Mouse (Mus musculus) intestine, embryonic 14.5 days (tissue): ENCODE measurements around the gene Ugt1a7c. TPM values are rescaled to one million over a fixed set of nuclear protein-coding genes. Genes with fewer than 3 reads are reported as not detected.
"Not testable (repeated sequence)": the region's sequence is repeated elsewhere in the genome, so short reads cannot be mapped to it uniquely, and the experiment has no call there.

ENCODE experiments used
- ATAC-seq: fragments of 200-750 bp; cut with Nextera tagmentation; replicated peaks from 2 replicates; pipeline ENCODE4 v1.8.0; 2017; ENCODE audit warnings: low read depth, moderate number of reproducible peaks, moderate TSS enrichment, moderate library complexity; ENCODE audit not compliant: low FRiP score, low TSS enrichment
- DNase-seq: peaks from one replicate; pipeline ENCODE4 v3.0.0-alpha.2; 2018; ENCODE audit warnings: low spot score
- H3K27ac ChIP-seq: fragments of 300-500 bp; sonication (generic); 2 replicates; pipeline ENCODE4 v1.5.1; 2014; ENCODE audit warnings: low read depth, mild to moderate bottlenecking, control low read depth
- H3K27me3 ChIP-seq: fragments of 300-500 bp; sonication (generic); replicated peaks from 2 replicates; pipeline ENCODE4 v1.6.1; 2014; ENCODE audit warnings: low read length, control low read depth; ENCODE audit not compliant: control insufficient read depth, insufficient read depth
- H3K36me3 ChIP-seq: fragments of 300-500 bp; sonication (generic); 2 replicates; pipeline ENCODE4 v1.6.1; 2014; ENCODE audit warnings: low read length, control low read depth; ENCODE audit not compliant: control insufficient read depth, insufficient read depth
- H3K4me1 ChIP-seq: fragments of 300-500 bp; sonication (generic); replicated peaks from 2 replicates; pipeline ENCODE4 v1.6.1; 2014; ENCODE audit warnings: low read length, control low read depth, mixed read lengths; ENCODE audit not compliant: control insufficient read depth, insufficient read depth
- H3K4me2 ChIP-seq: fragments of 300-500 bp; sonication (generic); 2 replicates; pipeline ENCODE4 v1.6.1; 2014; ENCODE audit warnings: low read length
- H3K4me3 ChIP-seq: fragments of 300-500 bp; sonication (generic); 2 replicates; pipeline ENCODE4 v1.5.1; 2014; ENCODE audit warnings: low read depth, low read length, control low read depth, mixed read lengths
- H3K9ac ChIP-seq: fragments of 300-500 bp; sonication (generic); 2 replicates; pipeline ENCODE4 v1.6.1; 2014; ENCODE audit warnings: mild to moderate bottlenecking, low read length
- H3K9me3 ChIP-seq: fragments of 300-500 bp; sonication (generic); 2 replicates; pipeline ENCODE4 v1.6.1; 2016; ENCODE audit warnings: low read length, control low read depth; ENCODE audit not compliant: control insufficient read depth
- WGBS: fragments of 180-500 bp; shearing (Covaris S2); extraction: QIAGEN DNeasy Blood & Tissue Kit; methylation state at CpG from one replicate; pipeline ENCODE4 v1.1.7; 2014; 5-methylcytosine and 5-hydroxymethylcytosine counted together
- polyA plus RNA-seq: library from polyadenylated mRNA; unstranded; fragments of >200 nt; fragmentation: Nextera tagmentation; extraction: Ambion mirVana; gene quantifications from 2 replicates; pipeline ENCODE4 v1.2.1, GENCODE M21; 2014

Ugt1a7c gene
- polyA plus RNA-seq, 1 experiment from 2014 or later: 17.4 TPM

- no peaks in the 10 kb centered on the region for H3K4me1 ChIP-seq
- H3K36me3 ChIP-seq: no peaks in the 10 kb centered on the region
- no peaks in the 10 kb centered on the region for H3K9me3 ChIP-seq
- 48% methylated on average over 1 of the region's 1 CpGs for WGBS
- ATAC-seq (no peak), DNase-seq (no peak)
- H3K27me3 ChIP-seq: no peaks in the 10 kb centered on the region
- H3K27ac ChIP-seq: no peak overlapping the region
- no peak overlapping the region for H3K4me3 ChIP-seq
- H3K4me2 ChIP-seq: no peak overlapping the region
- H3K9ac ChIP-seq: no peak overlapping the region
Observed at GRCm38 (mm10) chr1:88086125-88086524, 8.7 kb upstream of the Ugt1a7c start.

GRCm38 (mm10) chr1:88087513-88087912 lies 7.3 kb upstream of the Ugt1a7c start, which contains the start of gene Ugt1a8:
Gene Ugt1a8, plus strand, starts transcription at chr1:88087813.
- H3K4me2 ChIP-seq: no peak within 1 kb of the TSS
- no peaks in the 10 kb centered on the region for H3K4me1 ChIP-seq
- no peaks in the 10 kb centered on the region for H3K9me3 ChIP-seq
- WGBS: 75% methylated on average over 3 of the region's 3 CpGs
- DNase-seq (no peak), ATAC-seq (no peak)
- H3K4me3 ChIP-seq: no peak within 1 kb of the TSS
- no peak within 1 kb of the TSS for H3K27ac ChIP-seq
- no peaks in the 10 kb centered on the region for H3K36me3 ChIP-seq
- no peaks in the 10 kb centered on the region for H3K27me3 ChIP-seq
- H3K9ac ChIP-seq: no peak within 1 kb of the TSS

- Histone ChIP-seq H3K4me2 (no peak overlapping the region), H3K9me3 (no peaks in the 10 kb centered on the region), H3K4me1 (peaks cover 13% of the 10 kb centered on the region), H3K27ac (no peak overlapping the region), H3K27me3 (no peaks in the 10 kb centered on the region), H3K36me3 (no peaks in the 10 kb centered on the region), H3K4me3 (no peak overlapping the region), H3K9ac (no peak overlapping the region)
- DNase-seq (no peak), ATAC-seq (no peak)
Observed at GRCm38 (mm10) chr1:88092341-88092740, 2.5 kb upstream of the Ugt1a7c start.

GRCm38 (mm10) chr1:88094270-88094676 lies 589 bp upstream of the Ugt1a7c start:
- not testable (repeated sequence) for H3K9me3 ChIP-seq, H3K4me3 ChIP-seq, DNase-seq, H3K9ac ChIP-seq, H3K36me3 ChIP-seq, H3K27me3 ChIP-seq, H3K4me2 ChIP-seq
- WGBS: 69% methylated on average over 3 of the region's 3 CpGs
- Histone ChIP-seq H3K4me1 (peaks cover 13% of the 10 kb centered on the region), H3K27ac (peak overlapping the region; percentile 87; the same call in 1 of the 2 replicates)
- ATAC-seq: peak; percentile 75; the same call in 1 of the 2 replicates

GRCm38 (mm10) chr1:88098546-88098945 lies 3.7 kb downstream of the Ugt1a7c start:
- not testable (repeated sequence) for H3K27ac ChIP-seq, H3K36me3 ChIP-seq, H3K9me3 ChIP-seq, H3K27me3 ChIP-seq, H3K4me3 ChIP-seq, ATAC-seq, DNase-seq, H3K9ac ChIP-seq, H3K4me2 ChIP-seq
- peaks cover 13% of the 10 kb centered on the region for H3K4me1 ChIP-seq
- 86% methylated on average over 3 of the region's 3 CpGs for WGBS

- 83% methylated on average over 2 of the region's 2 CpGs for WGBS
- not testable (repeated sequence) for DNase-seq
Observed at GRCm38 (mm10) chr1:88099691-88100090, 4.8 kb downstream of the Ugt1a7c start.

GRCm38 (mm10) chr1:88103019-88103418 lies 8.2 kb downstream of the Ugt1a7c start, which contains the start of gene Ugt1a6b:
Gene Ugt1a6b, plus strand, starts transcription at chr1:88103252.
- not testable (repeated sequence) for ATAC-seq, H3K27ac ChIP-seq

More at GRCm38 (mm10) chr1:88099691-88100090, 4.8 kb downstream of the Ugt1a7c start:
- peaks cover 11% of the 10 kb centered on the region for H3K4me1 ChIP-seq
- not testable (repeated sequence) for H3K9ac ChIP-seq, ATAC-seq, H3K27me3 ChIP-seq, H3K4me3 ChIP-seq, H3K4me2 ChIP-seq, H3K27ac ChIP-seq, H3K36me3 ChIP-seq, H3K9me3 ChIP-seq

GRCm38 (mm10) chr1:88103697-88104468 lies 9.0 kb downstream of the Ugt1a7c start:
- H3K4me2 ChIP-seq, H3K27ac ChIP-seq, ATAC-seq, H3K36me3 ChIP-seq, H3K27me3 ChIP-seq, H3K9ac ChIP-seq, H3K4me1 ChIP-seq, DNase-seq, H3K9me3 ChIP-seq, H3K4me3 ChIP-seq: not testable (repeated sequence)
- 76% methylated on average over 4 of the region's 5 CpGs for WGBS

More at GRCm38 (mm10) chr1:88103019-88103418, 8.2 kb downstream of the Ugt1a7c start, which contains the start of gene Ugt1a6b:
- not testable (repeated sequence) for H3K27me3 ChIP-seq, H3K9me3 ChIP-seq, H3K36me3 ChIP-seq, H3K9ac ChIP-seq, DNase-seq, H3K4me3 ChIP-seq, H3K4me2 ChIP-seq, H3K4me1 ChIP-seq
- WGBS: 61% methylated on average over 1 of the region's 3 CpGs
